Mouse (Mus musculus) ES-E14 (cell line): ENCODE results near the gene Aaed1.

Experiments used
- HCFC1 ChIP-seq: IDR thresholded peaks from 2 replicates; pipeline ENCODE4 v1.6.1; 2012; ENCODE audit warnings: low read length, inconsistent platforms, borderline replicate concordance; ENCODE audit not compliant: insufficient read depth
- MAFK ChIP-seq: IDR thresholded peaks from 2 replicates; pipeline ENCODE4 v1.6.1; 2014; ENCODE audit warnings: mild to moderate bottlenecking, low read depth, low read length, inconsistent platforms; ENCODE audit not compliant: insufficient read depth
- ZC3H11A ChIP-seq: IDR thresholded peaks from 2 replicates; pipeline ENCODE4 v1.6.1; 2012; ENCODE audit warnings: low read depth, mild to moderate bottlenecking, inconsistent platforms, low read length, borderline replicate concordance
- ZNF384 ChIP-seq: IDR thresholded peaks from 2 replicates; pipeline ENCODE4 v1.6.1; 2012; ENCODE audit warnings: low read depth, low read length, inconsistent platforms

GRCm38 (mm10) chr13:64252147-64252546 lies 60.4 kb downstream of the Aaed1 start:
- TF ChIP-seq ZC3H11A (no peak), HCFC1 (no peak), MAFK (no peak), ZNF384 (no peak)
